Mouse (Mus musculus) forebrain, embryonic 16.5 days (tissue): ENCODE measurements around the gene Obscn. TPM values are rescaled to one million over a fixed set of nuclear protein-coding genes. Genes with fewer than 3 reads are reported as not detected.
A peak's percentile ranks its signal among the peaks of the same experiment; 100 is the strongest.

Experiments used
- ATAC-seq: fragments of 200-750 bp; cut with Nextera tagmentation; 2 replicates; pipeline ENCODE4 v1.8.0; 2017; ENCODE audit warnings: mild to moderate bottlenecking, moderate library complexity
- H3K27ac ChIP-seq: fragments of 300-500 bp; sonication (generic); 2 replicates; pipeline ENCODE4 v1.5.1; 2014; ENCODE audit warnings: low read length, control low read depth
- H3K27me3 ChIP-seq: fragments of 300-500 bp; sonication (generic); replicated peaks from 2 replicates; pipeline ENCODE4 v1.6.1; 2014; ENCODE audit warnings: low read length; ENCODE audit not compliant: control insufficient read depth, insufficient read depth
- H3K36me3 ChIP-seq: fragments of 300-500 bp; sonication (generic); 2 replicates; pipeline ENCODE4 v1.6.1; 2014; ENCODE audit not compliant: control insufficient read depth, insufficient read depth
- H3K4me1 ChIP-seq: fragments of 300-500 bp; sonication (generic); replicated peaks from 2 replicates; pipeline ENCODE4 v1.6.1; 2014; ENCODE audit warnings: low read length; ENCODE audit not compliant: control insufficient read depth, insufficient read depth
- H3K4me2 ChIP-seq: fragments of 300-500 bp; sonication (generic); 2 replicates; pipeline ENCODE4 v1.6.1; 2014; ENCODE audit warnings: mild to moderate bottlenecking, low read length, control low read depth
- H3K4me3 ChIP-seq: fragments of 300-500 bp; sonication (generic); replicated peaks from 2 replicates; pipeline ENCODE4 v1.5.1; 2014; ENCODE audit warnings: mild to moderate bottlenecking, low read length, control low read depth
- H3K9ac ChIP-seq: fragments of 300-500 bp; sonication (generic); replicated peaks from 2 replicates; pipeline ENCODE4 v1.6.1; 2014; ENCODE audit warnings: low read depth, low read length, control low read depth
- H3K9me3 ChIP-seq: fragments of 300-500 bp; sonication (generic); 2 replicates; pipeline ENCODE4 v1.6.1; 2016; ENCODE audit warnings: low read length; ENCODE audit not compliant: control insufficient read depth
- WGBS: fragments of 180-500 bp; shearing (Covaris S2); extraction: QIAGEN DNeasy Blood & Tissue Kit; methylation state at CpG from one replicate; pipeline ENCODE4 v1.1.7; 2014; 5-methylcytosine and 5-hydroxymethylcytosine counted together
- polyA plus RNA-seq: library from polyadenylated mRNA; unstranded; fragments of >200 nt; fragmentation: Nextera tagmentation; extraction: Ambion mirVana; gene quantifications from 2 replicates; pipeline ENCODE4 v1.2.1, GENCODE M21; 2015

Obscn gene
- polyA plus RNA-seq, 1 experiment from 2014 or later, result 0.25 TPM

DNA sequence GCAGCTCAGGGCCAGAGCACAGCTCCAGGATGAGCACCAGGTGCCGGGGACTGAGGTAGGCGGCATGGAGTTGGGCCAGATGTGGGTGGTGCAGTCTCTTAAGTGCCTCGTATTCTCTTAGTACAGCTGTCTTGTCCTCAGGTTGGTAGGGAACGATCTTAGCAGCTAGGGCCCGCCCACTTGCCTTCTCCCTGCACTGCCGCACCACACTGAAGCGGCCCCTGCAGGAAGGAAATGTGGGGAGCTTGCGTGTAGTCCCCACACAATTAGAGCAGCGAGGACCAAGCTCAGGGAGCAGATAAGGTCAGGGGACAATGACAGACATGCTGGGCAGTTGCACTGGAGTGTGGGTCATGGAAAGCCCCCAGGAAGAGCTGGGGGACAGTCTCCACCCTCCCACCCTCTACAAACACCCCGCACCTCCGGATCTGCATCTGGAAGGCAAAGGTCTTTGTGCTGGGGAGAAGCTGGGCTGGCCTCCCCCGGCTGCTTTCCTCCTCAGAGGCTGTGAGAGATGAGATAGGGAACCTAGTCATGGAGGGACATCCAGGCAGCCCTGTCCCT lies 140.3 kb downstream of the Obscn start:
- no peak overlapping the region for H3K4me2 ChIP-seq
- H3K9me3 ChIP-seq, result no peaks in the 10 kb centered on the region
- H3K4me3 ChIP-seq, result no peak overlapping the region
- H3K27ac ChIP-seq, result no peak overlapping the region
- H3K27me3 ChIP-seq, result peaks cover 3% of the 10 kb centered on the region; the same call in 1 of the 2 replicates
- WGBS, result 55% methylated on average over 12 of the region's 12 CpGs
- peaks cover 6% of the 10 kb centered on the region for H3K4me1 ChIP-seq
- H3K9ac ChIP-seq, result no peak overlapping the region
- H3K36me3 ChIP-seq, result peaks cover 1% of the 10 kb centered on the region; the same call in 1 of the 2 replicates
- ATAC-seq, result no peak

DNA sequence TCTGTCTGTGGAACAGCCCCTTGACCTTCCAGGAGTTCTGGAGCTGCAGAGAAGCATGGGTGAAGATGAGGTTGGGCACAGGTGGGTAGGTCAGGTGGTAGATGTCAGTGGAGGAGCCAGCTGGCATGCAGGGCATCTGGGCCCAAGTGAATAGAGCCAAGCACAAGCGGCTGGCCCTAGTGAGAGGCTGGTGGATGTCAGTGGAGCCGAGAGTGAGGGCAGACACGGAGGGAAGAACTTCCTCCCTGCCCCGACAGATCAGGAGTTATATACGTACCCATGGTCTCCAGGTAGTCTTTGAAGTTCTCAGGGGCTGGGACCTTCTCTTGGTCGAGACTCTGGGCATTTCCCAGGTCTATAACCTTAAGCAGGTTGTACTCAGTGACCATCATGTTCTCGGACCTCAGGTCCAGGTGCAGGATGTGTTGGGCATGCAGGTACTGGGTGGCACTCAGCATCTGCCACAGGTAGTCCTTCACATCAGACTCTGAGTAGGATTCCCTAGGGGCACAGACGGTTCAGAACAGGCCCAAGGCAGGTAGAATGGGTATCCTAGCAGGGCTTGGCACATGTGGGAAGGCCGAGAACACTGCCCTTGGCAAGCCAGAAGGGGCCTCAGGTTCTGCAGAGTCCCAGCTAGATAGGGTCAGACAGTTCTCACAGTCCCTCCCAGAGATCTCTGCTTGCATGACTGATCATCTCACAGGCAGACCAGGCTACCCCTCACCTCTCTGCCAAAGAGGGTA lies 141.0 kb downstream of the Obscn start:
- ATAC-seq, result no peak
- WGBS, result 78% methylated on average over 9 of the region's 9 CpGs

GRCm38 (mm10) chr11:58994337-58994826 lies 141.8 kb downstream of the Obscn start:
- Histone ChIP-seq H3K4me1 (peaks cover 6% of the 10 kb centered on the region), H3K36me3 (peaks cover 5% of the 10 kb centered on the region; the same call in 1 of the 2 replicates), H3K9ac (peak overlapping the region; percentile 60), H3K4me3 (peak overlapping the region; percentile 50), H3K9me3 (no peaks in the 10 kb centered on the region), H3K27ac (no peak overlapping the region), H3K27me3 (peaks cover 3% of the 10 kb centered on the region; the same call in 1 of the 2 replicates), H3K4me2 (peak overlapping the region; percentile 72)
- WGBS, result under 1% methylated on average over 34 of the region's 35 CpGs
- peak; percentile 67 for ATAC-seq

More for the DNA sequence above, 141.0 kb downstream of the Obscn start:
- H3K9ac ChIP-seq, result no peak overlapping the region
- no peak overlapping the region for H3K27ac ChIP-seq
- peaks cover 6% of the 10 kb centered on the region for H3K4me1 ChIP-seq
- peak overlapping the region; percentile 72 for H3K4me2 ChIP-seq
- H3K4me3 ChIP-seq, result peak overlapping the region; percentile 50
- peaks cover 3% of the 10 kb centered on the region; the same call in 1 of the 2 replicates for H3K27me3 ChIP-seq
- H3K36me3 ChIP-seq, result peaks cover 5% of the 10 kb centered on the region; the same call in 1 of the 2 replicates
- H3K9me3 ChIP-seq, result no peaks in the 10 kb centered on the region

DNA sequence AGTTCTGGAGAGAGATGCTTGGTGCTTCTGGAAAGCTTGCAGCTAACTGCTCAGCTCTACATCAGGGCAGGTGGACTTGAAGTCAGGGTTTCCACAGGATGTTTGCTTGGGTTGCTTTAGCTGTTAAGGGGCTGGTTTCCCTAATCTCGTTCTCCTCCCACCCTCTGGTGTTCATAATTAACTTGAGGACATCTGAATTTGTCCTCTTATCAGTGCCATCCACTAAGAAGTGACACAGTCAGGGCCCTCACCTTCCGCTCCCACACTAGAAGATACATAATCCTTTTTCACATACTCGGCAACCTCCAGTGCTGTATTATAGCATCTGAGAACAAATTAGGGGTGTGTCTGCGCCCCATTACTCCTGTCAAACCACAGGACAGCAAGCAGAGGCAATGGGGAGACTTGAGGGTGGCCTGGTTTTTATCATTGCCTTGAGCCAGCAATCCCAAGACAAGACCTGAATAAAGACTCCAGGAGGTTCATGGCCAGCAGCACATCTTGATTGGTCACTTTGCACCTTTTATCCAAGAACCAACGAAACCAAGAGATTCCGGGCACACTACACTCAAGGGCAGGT lies 143.0 kb downstream of the Obscn start:
- H3K36me3 ChIP-seq, result peaks cover 10% of the 10 kb centered on the region; the same call in 1 of the 2 replicates
- no peak overlapping the region for H3K4me3 ChIP-seq
- H3K4me1 ChIP-seq, result peaks cover 6% of the 10 kb centered on the region
- no peak for ATAC-seq
- no peak overlapping the region for H3K9ac ChIP-seq
- H3K9me3 ChIP-seq, result no peaks in the 10 kb centered on the region
- no peak overlapping the region for H3K27ac ChIP-seq
- H3K4me2 ChIP-seq, result no peak overlapping the region
- 84% methylated on average over 6 of the region's 6 CpGs for WGBS
- peaks cover 3% of the 10 kb centered on the region; the same call in 1 of the 2 replicates for H3K27me3 ChIP-seq

DNA sequence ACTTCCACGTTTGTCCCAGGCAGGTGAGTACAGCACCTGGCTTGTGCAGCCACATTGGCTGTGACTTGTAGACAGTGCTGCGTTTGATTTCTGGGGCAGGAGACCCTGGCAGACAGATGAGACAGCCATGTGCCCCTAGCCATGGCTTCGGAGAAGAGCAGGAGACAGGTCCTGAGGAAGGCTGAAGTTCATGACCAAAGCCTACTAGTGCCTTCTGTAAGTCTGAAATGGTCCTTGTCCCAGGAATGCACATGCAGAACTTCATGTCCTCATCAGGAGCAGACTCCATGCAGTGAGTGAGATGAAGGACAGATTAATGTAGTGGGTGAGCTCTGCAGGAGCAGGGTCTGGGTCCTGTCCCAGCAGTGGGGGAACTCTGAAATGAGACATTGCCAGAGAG lies 144.3 kb downstream of the Obscn start:
- 89% methylated on average over 3 of the region's 3 CpGs for WGBS

DNA sequence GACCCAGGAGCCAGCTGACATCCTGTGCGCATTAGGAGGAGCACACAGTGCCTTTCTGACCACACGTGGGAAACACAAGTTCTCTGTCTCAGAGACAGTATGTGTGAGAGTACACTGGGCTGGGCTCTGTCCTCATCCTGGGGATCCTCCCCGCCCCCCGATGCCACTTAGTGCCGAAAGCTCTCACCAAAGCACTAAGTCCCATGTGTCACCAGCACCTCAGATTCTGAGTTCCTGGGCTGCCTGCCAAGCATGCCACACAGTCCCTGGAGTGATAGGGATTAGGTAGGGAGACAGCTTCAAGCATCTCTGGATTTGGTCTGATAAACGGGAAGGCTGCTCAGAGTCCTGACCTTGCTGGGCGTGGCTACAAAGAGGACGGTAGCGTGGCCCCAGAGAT lies 145.4 kb downstream of the Obscn start:
- Histone ChIP-seq H3K4me3 (no peak overlapping the region), H3K4me1 (peaks cover 6% of the 10 kb centered on the region), H3K27me3 (peaks cover 3% of the 10 kb centered on the region; the same call in 1 of the 2 replicates), H3K36me3 (peaks cover 16% of the 10 kb centered on the region), H3K9me3 (no peaks in the 10 kb centered on the region), H3K4me2 (no peak overlapping the region), H3K27ac (no peak overlapping the region), H3K9ac (no peak overlapping the region)
- ATAC-seq, result no peak
- WGBS, result 82% methylated on average over 9 of the region's 9 CpGs

More for the DNA sequence above, 144.3 kb downstream of the Obscn start:
- Histone ChIP-seq H3K9me3 (no peaks in the 10 kb centered on the region), H3K4me2 (no peak overlapping the region), H3K36me3 (peaks cover 10% of the 10 kb centered on the region; the same call in 1 of the 2 replicates), H3K27ac (no peak overlapping the region), H3K9ac (no peak overlapping the region), H3K4me3 (no peak overlapping the region), H3K27me3 (peaks cover 3% of the 10 kb centered on the region; the same call in 1 of the 2 replicates), H3K4me1 (peaks cover 6% of the 10 kb centered on the region)
- no peak for ATAC-seq

DNA sequence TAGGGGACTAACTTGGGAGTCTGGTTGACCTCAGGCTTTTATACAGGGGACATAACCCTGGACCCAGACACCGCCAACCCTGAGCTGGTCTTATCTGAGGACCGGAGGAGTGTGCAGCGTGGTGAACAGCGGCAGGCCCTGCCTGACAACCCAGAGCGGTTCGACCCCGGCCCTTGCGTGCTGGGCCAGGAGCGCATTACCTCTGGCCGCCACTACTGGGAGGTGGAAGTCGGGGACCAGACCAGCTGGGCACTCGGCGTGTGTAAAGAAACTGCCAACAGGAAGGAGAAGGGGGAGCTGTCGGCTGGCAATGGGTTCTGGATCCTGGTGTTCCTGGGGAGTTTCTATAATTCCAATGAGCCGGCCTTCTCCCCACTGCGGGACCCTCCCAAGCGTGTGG lies 146.1 kb downstream of the Obscn start:
- Histone ChIP-seq H3K27me3 (peaks cover 1% of the 10 kb centered on the region; the same call in 1 of the 2 replicates), H3K36me3 (peaks cover 20% of the 10 kb centered on the region), H3K4me2 (no peak overlapping the region), H3K9ac (no peak overlapping the region), H3K4me3 (no peak overlapping the region), H3K4me1 (peaks cover 6% of the 10 kb centered on the region), H3K27ac (no peak overlapping the region), H3K9me3 (no peaks in the 10 kb centered on the region)
- WGBS, result 84% methylated on average over 17 of the region's 17 CpGs
- ATAC-seq, result no peak

- H3K4me2 ChIP-seq, result no peak overlapping the region
- H3K9me3 ChIP-seq, result no peaks in the 10 kb centered on the region
- peaks cover 22% of the 10 kb centered on the region for H3K36me3 ChIP-seq
- H3K27ac ChIP-seq, result no peak overlapping the region
- H3K9ac ChIP-seq, result no peak overlapping the region
- H3K4me3 ChIP-seq, result no peak overlapping the region
- no peaks in the 10 kb centered on the region; the same call in 1 of the 2 replicates for H3K4me1 ChIP-seq
- H3K27me3 ChIP-seq, result no peaks in the 10 kb centered on the region
- 97% methylated on average over 4 of the region's 4 CpGs for WGBS
- no peak for ATAC-seq
These were observed 147.0 kb downstream of the Obscn start for GRCm38 (mm10) chr11:58989166-58989565.

DNA sequence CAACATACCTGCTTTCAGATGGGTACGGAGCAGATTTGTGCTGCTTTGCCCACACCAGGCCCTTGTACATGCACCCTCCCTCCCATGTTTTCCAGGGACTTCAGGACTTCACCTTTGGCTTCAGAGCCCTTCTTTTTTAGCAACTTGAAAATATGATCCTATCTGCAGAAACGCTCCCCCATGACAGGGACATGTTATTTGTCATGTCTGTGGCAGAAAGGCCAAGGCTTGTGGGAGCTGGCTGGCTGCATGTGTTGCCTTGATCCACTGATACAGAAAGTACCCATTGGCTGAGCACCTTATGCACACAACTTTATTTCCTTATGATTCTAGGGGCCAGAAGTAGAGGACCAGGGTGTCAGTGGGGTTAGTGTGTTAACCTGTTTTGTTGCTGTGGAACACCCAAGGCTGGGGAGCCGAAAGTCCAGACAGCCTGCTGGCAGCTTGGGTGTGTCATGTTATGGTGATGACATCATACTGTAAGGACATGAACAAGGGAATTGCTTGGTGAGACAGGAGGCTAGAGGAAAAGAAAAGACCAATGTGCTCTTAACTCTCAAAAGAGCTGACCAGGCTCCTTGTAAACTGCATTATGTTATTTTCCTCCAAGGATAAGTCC lies 150.8 kb downstream of the Obscn start:
- Histone ChIP-seq H3K4me1 (peaks cover 7% of the 10 kb centered on the region), H3K4me2 (no peak overlapping the region), H3K4me3 (no peak overlapping the region), H3K27me3 (no peaks in the 10 kb centered on the region), H3K9me3 (no peaks in the 10 kb centered on the region), H3K36me3 (peaks cover 27% of the 10 kb centered on the region), H3K27ac (no peak overlapping the region), H3K9ac (no peak overlapping the region)
- no peak for ATAC-seq
- WGBS, result 95% methylated on average over 3 of the region's 3 CpGs
